Mouse (Mus musculus): ENCODE results near the gene Slc17a5.
"Not testable (repeated sequence)": the region's sequence is repeated elsewhere in the genome, so short reads cannot be mapped to it uniquely, and the experiment has no call there.

Slc17a5 gene

GRCm38 (mm10) chr9:78517237-78517636 lies 70.6 kb downstream of the Slc17a5 start:
- DNase-seq (ENCODE audit: low spot score in 2 of 2): not testable (repeated sequence)

DNA sequence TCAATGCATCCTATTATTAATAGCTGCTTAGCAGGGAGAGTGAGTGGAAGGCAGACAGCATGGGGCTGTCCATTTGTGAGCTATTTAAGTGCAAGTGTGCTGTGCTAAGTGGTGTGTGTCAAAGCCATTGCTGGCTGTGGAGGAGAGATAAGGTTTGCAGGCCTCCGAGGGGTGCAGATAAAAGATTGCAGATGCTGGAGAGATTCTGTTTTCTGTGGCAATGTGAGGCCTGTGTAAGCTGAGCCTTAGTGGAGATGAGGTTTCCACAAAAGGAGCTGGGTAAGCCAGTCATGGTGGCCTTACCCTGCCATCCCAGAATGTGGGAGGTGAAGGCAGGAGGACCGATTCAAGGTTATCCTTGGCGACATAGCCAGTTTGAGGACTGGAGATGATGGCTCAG lies 71.7 kb downstream of the Slc17a5 start:
- DNase-seq (ENCODE audit: low spot score in 2 of 2): no peak

GRCm38 (mm10) chr9:78514681-78515080 lies 73.2 kb downstream of the Slc17a5 start:
- DNase-seq (ENCODE audit: low spot score in 2 of 2): no peak

DNA sequence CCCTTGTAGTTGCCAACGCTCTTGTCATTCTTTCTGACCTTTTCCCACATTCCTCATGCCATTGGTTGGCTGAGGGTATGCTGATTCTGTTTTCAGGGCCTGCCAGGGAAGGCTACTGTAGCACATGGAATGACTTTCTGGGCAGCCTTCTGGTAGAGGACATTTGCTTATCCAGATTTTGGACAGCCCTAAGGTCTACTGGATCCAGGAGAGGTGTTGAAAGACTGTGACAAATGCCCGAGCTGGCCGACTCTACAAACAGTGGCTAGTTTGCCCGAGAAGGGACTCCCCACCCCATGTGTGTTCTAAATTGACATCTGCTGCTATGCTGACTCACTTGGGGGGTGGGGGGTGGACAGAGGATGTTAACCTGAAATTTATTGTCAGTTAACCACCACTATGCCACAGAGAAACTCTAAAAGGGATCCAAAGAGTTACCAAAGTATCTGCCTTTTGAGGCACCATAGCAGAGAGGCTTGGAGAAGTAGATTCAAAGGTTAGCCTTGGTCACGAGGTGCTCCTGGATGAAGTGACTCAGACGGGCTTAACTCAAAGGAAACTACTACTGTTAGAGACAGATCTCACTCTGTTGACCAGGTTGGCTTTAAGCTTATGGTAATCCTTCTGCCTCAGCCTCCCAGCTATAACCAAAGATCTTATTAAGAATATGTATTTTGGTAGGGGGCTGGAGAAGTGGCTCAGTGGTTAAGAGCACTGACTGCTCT lies 73.9 kb downstream of the Slc17a5 start:
- no peak for DNase-seq (ENCODE audit: low spot score in 2 of 2)

DNA sequence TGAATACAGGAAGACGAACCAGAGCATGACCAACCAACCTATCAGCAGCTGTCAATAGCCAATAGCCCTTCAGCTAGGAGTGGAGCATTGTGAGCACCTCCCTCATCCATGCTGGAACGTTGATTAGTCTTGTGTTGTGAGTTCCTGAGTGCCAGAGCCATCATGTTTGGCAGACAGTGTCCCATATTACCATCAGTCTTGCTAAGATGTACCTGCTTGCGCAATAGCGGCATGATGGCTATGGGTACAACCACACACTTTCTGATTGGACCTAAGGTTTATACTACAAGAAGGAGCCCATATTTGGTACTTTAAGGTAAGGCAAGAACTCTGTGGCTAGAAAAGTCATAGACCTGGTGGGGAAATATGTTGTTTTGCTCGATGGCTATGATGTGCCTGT lies 76.1 kb downstream of the Slc17a5 start:
- DNase-seq (ENCODE audit: low spot score in 2 of 2): no peak

DNA sequence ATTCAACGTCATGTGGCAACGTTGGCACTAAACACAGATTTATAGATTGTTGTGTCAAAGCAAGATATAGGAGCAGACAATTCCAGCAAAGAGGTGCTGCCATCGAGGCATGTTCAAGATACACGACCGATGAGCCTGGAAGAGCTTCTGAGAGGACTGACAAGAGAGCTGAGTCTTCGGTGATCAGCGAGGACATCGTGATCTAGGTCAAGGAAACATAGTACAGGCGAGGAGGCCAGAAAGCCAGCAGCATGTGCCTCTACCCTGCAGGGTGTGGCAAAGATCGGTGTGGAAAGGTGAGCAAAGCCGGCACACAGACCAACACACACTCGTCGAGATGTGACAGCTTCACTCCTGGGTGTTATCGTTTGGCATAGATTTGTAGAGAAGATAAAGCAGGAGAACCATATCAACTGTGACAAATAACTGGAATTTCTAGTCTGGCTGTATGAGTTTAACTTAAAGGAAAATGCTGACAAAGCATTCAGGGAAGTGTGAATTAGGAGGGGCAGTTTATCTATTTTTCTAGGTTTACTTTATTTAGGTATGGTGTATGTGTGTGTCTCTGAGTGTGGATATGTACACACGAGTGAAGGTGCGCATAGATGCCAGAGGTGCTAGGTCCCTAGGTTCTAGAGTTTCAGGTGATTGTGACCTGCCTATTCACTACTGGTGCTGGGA lies 79.6 kb downstream of the Slc17a5 start:
- no peak for DNase-seq (ENCODE audit: low spot score in 2 of 2)

DNA sequence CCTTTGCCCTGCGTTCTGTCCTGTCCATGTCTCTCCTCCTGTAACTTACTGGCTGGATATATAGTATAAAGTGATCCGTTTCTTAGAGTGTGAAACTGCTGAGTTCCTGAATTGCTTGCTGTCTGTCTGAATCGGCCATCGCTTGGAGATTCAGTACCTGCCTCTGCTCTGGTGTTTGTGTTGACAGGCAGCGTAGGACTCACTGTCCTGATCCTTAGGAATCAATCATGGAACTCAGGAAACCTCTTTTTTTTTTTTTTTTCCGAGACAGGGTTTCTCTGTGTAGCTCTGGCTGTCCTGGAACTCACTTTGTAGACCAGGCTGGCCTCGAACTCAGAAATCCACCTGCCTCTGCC lies 81.1 kb downstream of the Slc17a5 start:
- no peak for DNase-seq (ENCODE audit: low spot score in 2 of 2)

- no peak for DNase-seq (ENCODE audit: low spot score in 2 of 2)
Observed at GRCm38 (mm10) chr9:78506002-78506721, 81.7 kb downstream of the Slc17a5 start.

GRCm38 (mm10) chr9:78505223-78505622 lies 82.6 kb downstream of the Slc17a5 start:
- no peak for DNase-seq (ENCODE audit: low spot score in 2 of 2)

DNA sequence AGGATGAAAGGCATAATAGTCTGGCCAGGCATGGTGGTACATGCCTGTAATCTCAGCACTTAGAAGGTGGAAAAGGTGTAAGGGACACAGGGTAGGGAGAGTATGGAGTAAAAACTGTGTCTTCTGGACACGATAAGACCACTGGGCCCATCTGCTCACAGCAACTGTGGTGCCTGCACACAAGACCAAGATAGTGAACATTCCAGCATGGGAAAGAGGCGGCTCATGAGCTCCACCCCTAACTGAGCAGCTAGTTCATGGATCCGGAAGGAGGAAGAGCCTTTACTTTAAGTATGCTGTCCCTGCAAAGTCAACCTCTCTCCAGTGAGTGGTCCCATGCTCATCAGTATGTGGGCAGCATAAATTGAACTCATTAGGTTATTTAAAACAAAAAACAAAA lies 83.2 kb downstream of the Slc17a5 start:
- no peak for DNase-seq (ENCODE audit: low spot score in 2 of 2)

- DNase-seq (ENCODE audit: low spot score in 2 of 2): no peak
Observed at GRCm38 (mm10) chr9:78504133-78504532, 83.7 kb downstream of the Slc17a5 start.

- no peak for DNase-seq (ENCODE audit: low spot score in 2 of 2)
Observed at GRCm38 (mm10) chr9:78503223-78504079, 84.4 kb downstream of the Slc17a5 start.

- no peak for DNase-seq (ENCODE audit: low spot score in 2 of 2)
Observed at GRCm38 (mm10) chr9:78501284-78501683, 86.6 kb downstream of the Slc17a5 start.

GRCm38 (mm10) chr9:78500386-78500785 lies 87.5 kb downstream of the Slc17a5 start:
- no peak for DNase-seq (ENCODE audit: low spot score in 2 of 2)

DNA sequence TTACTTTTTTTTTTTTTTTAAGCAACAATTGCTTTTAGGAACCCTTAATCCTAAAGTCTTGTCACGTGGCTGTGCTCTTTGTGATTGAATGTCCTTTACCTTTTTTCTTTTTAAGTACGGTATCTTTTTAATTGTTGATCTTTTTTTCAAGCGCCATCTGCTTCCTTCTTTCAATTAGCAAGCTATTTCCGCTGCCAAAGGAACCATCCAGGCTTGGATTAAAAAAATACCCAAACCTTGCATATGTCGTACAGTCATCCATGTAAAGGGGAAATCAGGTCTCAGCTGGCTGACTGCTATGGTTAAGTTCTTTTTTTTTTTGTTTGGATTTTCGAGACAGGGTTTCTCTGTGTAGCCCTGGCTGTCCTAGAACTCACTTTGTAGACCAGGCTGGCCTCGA lies 94.7 kb downstream of the Slc17a5 start:
- DNase-seq (ENCODE audit: low spot score in 2 of 2): no peak

GRCm38 (mm10) chr9:78492254-78492653 lies 95.6 kb downstream of the Slc17a5 start:
- no peak for DNase-seq (ENCODE audit: low spot score in 2 of 2)

DNA sequence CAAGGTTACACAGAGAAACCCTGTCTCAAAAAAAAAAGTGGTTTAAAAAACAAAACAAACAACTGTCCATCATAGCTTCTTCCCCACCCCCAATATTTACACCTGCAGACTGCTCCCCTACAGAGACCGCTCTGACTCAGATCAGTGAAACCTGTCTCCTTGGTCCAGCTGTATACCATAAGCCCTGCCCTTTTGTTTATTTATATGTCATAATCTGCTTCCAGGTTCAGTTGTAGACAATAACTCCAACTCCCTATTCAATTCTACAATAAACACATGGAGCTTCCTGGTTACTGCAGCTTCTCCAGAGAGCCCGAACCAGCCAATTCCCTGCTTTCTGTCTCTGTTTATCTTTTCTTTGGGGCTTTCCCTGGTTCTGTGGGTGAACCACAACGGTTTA lies 96.7 kb downstream of the Slc17a5 start:
- no peak for DNase-seq (ENCODE audit: low spot score in 2 of 2)

- peak; percentile 24 to 41 for DNase-seq (ENCODE audit: low spot score in 2 of 2)
Observed at GRCm38 (mm10) chr9:78488890-78489420, 98.9 kb downstream of the Slc17a5 start, which contains the start of gene Eef1a1. Gene Eef1a1, minus strand, starts transcription at chr9:78489151.

DNA sequence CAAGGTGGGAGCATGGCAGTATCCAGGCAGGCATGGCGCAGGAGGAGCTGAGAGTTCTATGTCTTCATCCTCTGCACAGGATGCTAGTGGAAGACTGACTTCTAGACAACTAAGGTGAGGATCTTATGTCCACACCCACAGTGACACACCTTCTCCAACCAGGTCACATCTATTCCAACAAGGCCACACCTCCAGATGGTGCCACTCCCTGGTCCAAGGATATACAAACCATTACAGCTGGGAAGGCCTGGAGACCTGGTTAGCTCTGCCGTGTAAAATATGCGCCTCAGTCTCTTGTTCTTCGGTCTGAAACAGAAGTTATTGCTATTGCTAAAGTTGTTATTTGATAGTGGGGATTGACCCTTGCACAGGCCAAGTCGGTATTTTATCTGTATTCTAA lies 99.8 kb downstream of the Slc17a5 start:
- DNase-seq (ENCODE audit: low spot score in 2 of 2): not testable (repeated sequence)

All from thymus, postnatal 10 days (tissue).